Mouse (Mus musculus) MEL (cell line): ENCODE data around the gene Rcor1. TPM values are rescaled to one million over a fixed set of nuclear protein-coding genes. Genes with fewer than 3 reads are reported as not detected.

Experiments used
- DNase-seq: peaks from one replicate; pipeline ENCODE4 v3.0.0; 2011; ENCODE audit warnings: low read depth, low spot score
- H3K27ac ChIP-seq: 2 replicates; pipeline ENCODE4 v1.5.1; 2012; ENCODE audit warnings: low read depth, mild to moderate bottlenecking, control low read depth, low read length, moderate library complexity; ENCODE audit not compliant: control insufficient read depth
- H3K27me3 ChIP-seq, 2 experiments: fragments of 150-350 bp in 1 of 2; sonication (generic) in 1 of 2; 2 replicates each; pipeline ENCODE4 v1.6.1; 2012; ENCODE audit warnings: low read length in 2 of 2, mild to moderate bottlenecking in 2 of 2, improper control_type of control experiment in 1 of 2, moderate library complexity in 1 of 2; ENCODE audit not compliant: insufficient read depth in 2 of 2, control insufficient read depth in 1 of 2
- H3K36me3 ChIP-seq, 2 experiments: 2 replicates each; pipeline ENCODE4 v1.6.1; 2012 to 2014; ENCODE audit warnings: low read length in 2 of 2, improper control_type of control experiment in 1 of 2, inconsistent platforms in 1 of 2, mild to moderate bottlenecking in 1 of 2; ENCODE audit not compliant: insufficient read depth in 2 of 2, control insufficient read depth in 1 of 2
- H3K4me1 ChIP-seq, 2 experiments: fragments of 150-350 bp in 1 of 2; sonication (generic) in 1 of 2; 2 replicates each; pipeline ENCODE4 v1.6.1; 2012; ENCODE audit warnings: low read length in 2 of 2, improper control_type of control experiment in 1 of 2, mild to moderate bottlenecking in 1 of 2; ENCODE audit not compliant: insufficient read depth in 2 of 2, control insufficient read depth in 1 of 2
- H3K4me3 ChIP-seq, 2 experiments: fragments of 150-350 bp in 1 of 2; sonication (generic) in 1 of 2; 2 replicates each; pipeline ENCODE4 v1.5.1; 2012; ENCODE audit warnings: low read depth in 2 of 2, low read length in 2 of 2, mild to moderate bottlenecking in 2 of 2, moderate library complexity in 2 of 2, control low read depth in 1 of 2, improper control_type of control experiment in 1 of 2; ENCODE audit not compliant: control insufficient read depth in 1 of 2, insufficient read depth in 1 of 2
- H3K79me2 ChIP-seq: 2 replicates; pipeline ENCODE4 v1.6.1; 2012; ENCODE audit warnings: mild to moderate bottlenecking, low read length, moderate library complexity; ENCODE audit not compliant: control insufficient read depth, poor library complexity, insufficient read depth
- H3K9ac ChIP-seq: 2 replicates; pipeline ENCODE4 v1.6.1; 2012; ENCODE audit warnings: low read depth, mild to moderate bottlenecking, control low read depth, low read length, moderate library complexity; ENCODE audit not compliant: control insufficient read depth, poor library complexity, severe bottlenecking
- H3K9me3 ChIP-seq: fragments of 150-350 bp; sonication (generic); replicated peaks from 2 replicates; pipeline ENCODE4 v1.6.1; 2012; ENCODE audit warnings: mild to moderate bottlenecking, low read length, improper control_type of control experiment, moderate library complexity; ENCODE audit not compliant: insufficient read depth
- CHD1 ChIP-seq: IDR thresholded peaks from 2 replicates; pipeline ENCODE4 v1.6.1; 2012; ENCODE audit warnings: low read depth, mild to moderate bottlenecking, inconsistent platforms, low read length, improper control_type of control experiment
- CHD2 ChIP-seq: IDR thresholded peaks from 2 replicates; pipeline ENCODE4 v1.6.1; 2011; ENCODE audit warnings: low read length, improper control_type of control experiment
- E2F4 ChIP-seq: IDR thresholded peaks from 2 replicates; pipeline ENCODE4 v1.6.1; 2011; ENCODE audit warnings: low read depth, low read length, improper control_type of control experiment, borderline replicate concordance
- ELF1 ChIP-seq: IDR thresholded peaks from 2 replicates; pipeline ENCODE4 v1.6.1; 2014; ENCODE audit warnings: low read depth, mild to moderate bottlenecking, inconsistent platforms, low read length, improper control_type of control experiment, moderate library complexity
- ETS1 ChIP-seq: IDR thresholded peaks from 2 replicates; pipeline ENCODE4 v1.6.1; 2012; ENCODE audit warnings: low read depth, mild to moderate bottlenecking, inconsistent platforms, low read length, improper control_type of control experiment, moderate library complexity
- GABPA ChIP-seq: IDR thresholded peaks from 2 replicates; pipeline ENCODE4 v1.6.1; 2012; ENCODE audit warnings: low read depth, mild to moderate bottlenecking, inconsistent platforms, low read length, improper control_type of control experiment, moderate library complexity
- JUND ChIP-seq: IDR thresholded peaks from 2 replicates; pipeline ENCODE4 v1.6.1; 2011; ENCODE audit warnings: low read depth, mild to moderate bottlenecking, improper control_type of control experiment, low read length
- KAT2A ChIP-seq: conservative IDR thresholded peaks from 2 replicates; pipeline ENCODE4 v1.6.1; 2012; ENCODE audit warnings: low read depth, low read length, improper control_type of control experiment, inconsistent platforms
- MAFK ChIP-seq: IDR thresholded peaks from 2 replicates; pipeline ENCODE4 v1.6.1; 2011; ENCODE audit warnings: low read depth, mild to moderate bottlenecking, low read length, improper control_type of control experiment, borderline replicate concordance
- MAX ChIP-seq: IDR thresholded peaks from 2 replicates; pipeline ENCODE4 v1.6.1; 2011; ENCODE audit warnings: low read length, improper control_type of control experiment
- MAZ ChIP-seq: IDR thresholded peaks from 2 replicates; pipeline ENCODE4 v1.6.1; 2012; ENCODE audit warnings: low read depth, mild to moderate bottlenecking, inconsistent platforms, low read length, improper control_type of control experiment
- MXI1 ChIP-seq: IDR thresholded peaks from 2 replicates; pipeline ENCODE4 v1.6.1; 2011; ENCODE audit warnings: mild to moderate bottlenecking, low read depth, low read length, improper control_type of control experiment
- MYC ChIP-seq: IDR thresholded peaks from 2 replicates; pipeline ENCODE4 v1.6.1; 2011; ENCODE audit warnings: low read depth, mild to moderate bottlenecking, low read length, improper control_type of control experiment, moderate library complexity
- NELFE ChIP-seq: IDR thresholded peaks from 2 replicates; pipeline ENCODE4 v1.6.1; 2011; ENCODE audit warnings: low read depth, low read length, improper control_type of control experiment
- RAD21 ChIP-seq: IDR thresholded peaks from 2 replicates; pipeline ENCODE4 v1.6.1; 2011; ENCODE audit warnings: mild to moderate bottlenecking, low read depth, low read length, improper control_type of control experiment
- SIN3A ChIP-seq: IDR thresholded peaks from 2 replicates; pipeline ENCODE4 v1.6.1; 2012; ENCODE audit warnings: low read length, improper control_type of control experiment, inconsistent platforms
- SMC3 ChIP-seq: IDR thresholded peaks from 2 replicates; pipeline ENCODE4 v1.6.1; 2011; ENCODE audit warnings: low read depth, low read length, improper control_type of control experiment
- TAL1 ChIP-seq: IDR thresholded peaks from 2 replicates; pipeline ENCODE4 v1.6.1; 2012; ENCODE audit warnings: mild to moderate bottlenecking, inconsistent platforms, low read length, moderate library complexity, mixed read lengths
- TBP ChIP-seq: IDR thresholded peaks from 2 replicates; pipeline ENCODE4 v1.8.0; 2011; ENCODE audit warnings: low read depth, low read length, improper control_type of control experiment
- TCF12 ChIP-seq: IDR thresholded peaks from 2 replicates; pipeline ENCODE4 v1.6.1; 2014; ENCODE audit warnings: low read depth, mild to moderate bottlenecking, inconsistent platforms, low read length, improper control_type of control experiment, moderate library complexity
- UBTF ChIP-seq: IDR thresholded peaks from 2 replicates; pipeline ENCODE4 v1.6.1; 2012; ENCODE audit warnings: low read depth, mild to moderate bottlenecking, inconsistent platforms, low read length, improper control_type of control experiment, moderate library complexity, borderline replicate concordance; ENCODE audit not compliant: insufficient read depth
- USF1 ChIP-seq: IDR thresholded peaks from 2 replicates; pipeline ENCODE4 v1.6.1; 2014; ENCODE audit warnings: low read depth, mild to moderate bottlenecking, inconsistent platforms, low read length, improper control_type of control experiment, moderate library complexity
- ZC3H11A ChIP-seq: IDR thresholded peaks from 2 replicates; pipeline ENCODE4 v1.6.1; 2012; ENCODE audit warnings: low read depth, mild to moderate bottlenecking, inconsistent platforms, low read length, improper control_type of control experiment
- ZMIZ1 ChIP-seq: IDR thresholded peaks from 2 replicates; pipeline ENCODE4 v1.6.1; 2012; ENCODE audit warnings: low read depth, mild to moderate bottlenecking, inconsistent platforms, low read length, improper control_type of control experiment, moderate library complexity
- ZNF384 ChIP-seq: IDR thresholded peaks from 2 replicates; pipeline ENCODE4 v1.6.1; 2012; ENCODE audit warnings: low read depth, mild to moderate bottlenecking, inconsistent platforms, low read length, improper control_type of control experiment
- polyA plus RNA-seq, 2 experiments: library from polyadenylated mRNA; stranded (reverse) in 1 of 2; unstranded in 1 of 2; fragments of >175 nt in 1 of 2; fragments of >200 nt in 1 of 2; gene quantifications; 2 replicates each; pipeline versions ENCODE4 v1.2.1 to v1.2.4; 2012; ENCODE audit warnings: low replicate concordance in 2 of 2, low read depth in 1 of 2; ENCODE audit not compliant: insufficient read length in 2 of 2, insufficient read depth in 1 of 2, missing spikeins in 1 of 2
- total RNA-seq: library from RNA; depleted of rRNA; stranded (reverse); fragments of 300-350 nt; gene quantifications from 2 replicates; pipeline ENCODE4 v1.2.3, GENCODE M21; 2012

Gene Rcor1
- total and polyA plus RNA-seq, 3 experiments, result 23.1 to 44.3 (median 37.1) TPM

- Histone ChIP-seq H3K4me1 (peaks cover 0 to 9% of the 10 kb centered on the region in 2 experiments; a peak in 3 of 4 replicates), H3K27me3 (no peaks in the 10 kb centered on the region; a peak in 1 of 4 replicates), H3K27ac (no peak overlapping the region), H3K36me3 (peaks cover 0 to 1% of the 10 kb centered on the region in 2 experiments; a peak in 1 of 4 replicates), H3K9ac (no peak overlapping the region), H3K79me2 (no peaks in the 10 kb centered on the region), H3K9me3 (no peaks in the 10 kb centered on the region), H3K4me3 (no peak overlapping the region)
- no peak for DNase-seq
- TF ChIP-seq JUND, result no peak
- no peak for TF ChIP-seq ZMIZ1
- TF ChIP-seq RAD21, result no peak
- TF ChIP-seq TCF12, result no peak
- TF ChIP-seq MAFK, result no peak
- no peak for TF ChIP-seq MAZ
- TF ChIP-seq ETS1, result no peak
- TF ChIP-seq MXI1, result no peak
- TF ChIP-seq KAT2A, result no peak
- no peak for TF ChIP-seq NELFE
- TF ChIP-seq SMC3, result no peak
- TF ChIP-seq ELF1, result no peak
- no peak for TF ChIP-seq TAL1
- TF ChIP-seq MAX, result no peak
- no peak for TF ChIP-seq GABPA
- TF ChIP-seq ZNF384, result no peak
- no peak for TF ChIP-seq CHD1
- no peak for TF ChIP-seq SIN3A
Observed at GRCm38 (mm10) chr12:111152981-111153710, 114.0 kb downstream of the Rcor1 start.

- Histone ChIP-seq H3K4me1 (peaks cover 1 to 12% of the 10 kb centered on the region in 2 experiments; a peak in 2 of 4 replicates), H3K79me2 (no peaks in the 10 kb centered on the region), H3K9me3 (no peaks in the 10 kb centered on the region), H3K4me3 (no peak overlapping the region), H3K36me3 (peaks cover 0 to 5% of the 10 kb centered on the region in 2 experiments; a peak in 1 of 4 replicates), H3K9ac (no peak overlapping the region), H3K27ac (no peak overlapping the region), H3K27me3 (no peaks in the 10 kb centered on the region; a peak in 1 of 4 replicates)
- TF ChIP-seq UBTF (no peak), TBP (no peak), ZC3H11A (no peak), MYC (no peak), MAFK (no peak), CHD2 (no peak), ELF1 (no peak), JUND (no peak), TCF12 (no peak), MAX (no peak), ZNF384 (no peak), USF1 (no peak), E2F4 (no peak)
- no peak for DNase-seq
Observed at GRCm38 (mm10) chr12:111153946-111154345, 114.8 kb downstream of the Rcor1 start.
